ENCODE assay signal across 17 mouse cellular contexts in genomic region chr8:94047845-94048244, GRCm38 (mm10). TPM values are rescaled to one million over a fixed set of nuclear protein-coding genes. Genes with fewer than 3 reads are reported as not detected.
DNase-seq lines count a peak whose midpoint lies in the region; ATAC-seq and TF ChIP-seq lines count a peak whose summit lies in the region.
"Had no signal": no experiment of that assay in that cellular context is flagged by ENCODE, and none has a peak within 500 bp of the region (broad histone marks: within the 10 kb centered on the region; RNA-seq: fewer than 3 reads in every experiment).

No protein-coding gene starts in this region.

- no peaks in the 10 kb centered on the region for H3K4me1 ChIP-seq in hindbrain, postnatal 0 days (ENCODE audit: insufficient read depth, low read length)
- H3K4me1 ChIP-seq in hindbrain, embryonic 14.5 days (replicated peaks; ENCODE audit: control insufficient read depth, insufficient read depth, low read length): no peaks in the 10 kb centered on the region
- H3K4me1 ChIP-seq in kidney, embryonic 14.5 days (ENCODE audit: control insufficient read depth, insufficient read depth, low read length): no peaks in the 10 kb centered on the region
- H3K4me1 ChIP-seq: hindbrain, embryonic 13.5 days had no signal

- H3K4me2 ChIP-seq in hindbrain, postnatal 0 days (ENCODE audit: low read depth, low read length): no peak overlapping the region
- no peak overlapping the region for H3K4me2 ChIP-seq in hindbrain, embryonic 14.5 days (replicated peaks)
- no peak overlapping the region for H3K4me2 ChIP-seq in kidney, embryonic 14.5 days (replicated peaks; ENCODE audit: low read depth, low read length)
- H3K4me2 ChIP-seq: embryonic facial prominence, embryonic 15.5 days; hindbrain, embryonic 13.5 days; midbrain, embryonic 11.5 days had no signal

- H3K27me3 ChIP-seq in hindbrain, postnatal 0 days (ENCODE audit: insufficient read depth, low read length): no peaks in the 10 kb centered on the region
- no peaks in the 10 kb centered on the region for H3K27me3 ChIP-seq in hindbrain, embryonic 14.5 days (ENCODE audit: control insufficient read depth, insufficient read depth, low read length)
- no peaks in the 10 kb centered on the region for H3K27me3 ChIP-seq in kidney, embryonic 14.5 days (ENCODE audit: control insufficient read depth, insufficient read depth, low read length)
- H3K27me3 ChIP-seq: embryonic facial prominence, embryonic 15.5 days; hindbrain, embryonic 13.5 days had no signal

- H3K9me3 ChIP-seq in hindbrain, postnatal 0 days (ENCODE audit: low read length): no peaks in the 10 kb centered on the region
- no peaks in the 10 kb centered on the region for H3K9me3 ChIP-seq in hindbrain, embryonic 14.5 days (ENCODE audit: control insufficient read depth, low read length)
- H3K9me3 ChIP-seq in kidney, embryonic 14.5 days (ENCODE audit: control insufficient read depth, low read length): no peaks in the 10 kb centered on the region
- H3K9me3 ChIP-seq: embryonic facial prominence, embryonic 15.5 days; hindbrain, embryonic 13.5 days had no signal

- H3K4me3 ChIP-seq in hindbrain, postnatal 0 days (ENCODE audit: low read length): no peak overlapping the region
- H3K4me3 ChIP-seq in hindbrain, embryonic 14.5 days (replicated peaks; ENCODE audit: low read length): no peak overlapping the region
- H3K4me3 ChIP-seq in kidney, embryonic 14.5 days (ENCODE audit: low read length): no peak overlapping the region
- H3K4me3 ChIP-seq: embryonic facial prominence, embryonic 15.5 days; hindbrain, embryonic 13.5 days had no signal

- no peak overlapping the region for H3K27ac ChIP-seq in hindbrain, postnatal 0 days
- H3K27ac ChIP-seq in hindbrain, embryonic 14.5 days: no peak overlapping the region
- no peak overlapping the region for H3K27ac ChIP-seq in kidney, embryonic 14.5 days (ENCODE audit: low read depth, low read length)
- H3K27ac ChIP-seq: embryonic facial prominence, embryonic 15.5 days; hindbrain, embryonic 13.5 days had no signal

- peaks cover 9% of the 10 kb centered on the region; the same call in 1 of the 2 replicates for H3K36me3 ChIP-seq in hindbrain, postnatal 0 days (ENCODE audit: insufficient read depth, low read length)
- peaks cover 41% of the 10 kb centered on the region for H3K36me3 ChIP-seq in hindbrain, embryonic 14.5 days (replicated peaks; ENCODE audit: control insufficient read depth, insufficient read depth)
- H3K36me3 ChIP-seq in kidney, embryonic 14.5 days (ENCODE audit: control insufficient read depth, insufficient read depth, low read length): no peaks in the 10 kb centered on the region; the same call in 1 of the 2 replicates
- H3K36me3 ChIP-seq: embryonic facial prominence, embryonic 15.5 days had no signal

- no peak overlapping the region for H3K9ac ChIP-seq in hindbrain, postnatal 0 days (replicated peaks; ENCODE audit: low read length)
- H3K9ac ChIP-seq in hindbrain, embryonic 14.5 days: no peak overlapping the region
- no peak overlapping the region for H3K9ac ChIP-seq in kidney, embryonic 14.5 days (ENCODE audit: low read depth, low read length)
- H3K9ac ChIP-seq: embryonic facial prominence, embryonic 15.5 days; hindbrain, embryonic 13.5 days had no signal

- DNase-seq in cerebellum, adult 9-10 months: peak; percentile 32
- DNase-seq in cerebellum, adult 9-11 months: no peak
- peak; percentile 27 for DNase-seq in hindbrain, postnatal 0 days (ENCODE audit: low spot score)
- no peak for DNase-seq in hindbrain, embryonic 14.5 days (ENCODE audit: low spot score)
- DNase-seq in lung, postnatal 14 days: peak; percentile 3
- no peak for DNase-seq in lung, postnatal 25 days (ENCODE audit: low spot score)
- no peak for DNase-seq in embryo, embryonic 10.5 days (ENCODE audit: low spot score)
- DNase-seq: adrenal gland, postnatal 14 days; gastrocnemius, postnatal 36 days; kidney, adult 2 months; kidney, postnatal 10 days; thymus, adult 2 months; thymus, postnatal 4 days had no signal

- TF ChIP-seq CTCF in hindbrain, postnatal 0 days (IDR thresholded peaks at IDR 0.05; ENCODE audit: low read depth): no peak

- 59% methylated on average over 2 of the region's 2 CpGs for WGBS in hindbrain, postnatal 0 days
- 81% methylated on average over 2 of the region's 2 CpGs for WGBS in hindbrain, embryonic 14.5 days
- WGBS in kidney, embryonic 14.5 days: 94% methylated on average over 2 of the region's 2 CpGs

- no peak for ATAC-seq in hindbrain, postnatal 0 days
- ATAC-seq in hindbrain, embryonic 14.5 days (ENCODE audit: low FRiP score): no peak
- no peak for ATAC-seq in kidney, embryonic 14.5 days (ENCODE audit: low FRiP score, low TSS enrichment)

RNA-seq across cellular contexts. Expression of gene Ogfod1, which starts 10.8 kb away (rescaled TPM):
- total RNA-seq in hindbrain, postnatal 0 days (2014; rRNA removed): 11.2 and 15.0 TPM in 2 replicates
- polyA plus RNA-seq in hindbrain, postnatal 0 days (2015; fragmentation: Nextera tagmentation; extraction: Ambion mirVana): 7.9 and 8.5 TPM in 2 replicates
- 14.0 and 18.0 TPM in 2 replicates for polyA plus RNA-seq in hindbrain, embryonic 14.5 days (2014; fragmentation: Nextera tagmentation; extraction: Ambion mirVana)
- polyA plus RNA-seq in kidney, embryonic 14.5 days (2014; fragmentation: Nextera tagmentation; extraction: Ambion mirVana): 8.6 and 14.2 TPM in 2 replicates

RNA-seq across cellular contexts. Expression of gene Nudt21, which starts 11.0 kb away (rescaled TPM):
- total RNA-seq in hindbrain, postnatal 0 days (2014; rRNA removed): 55.6 and 58.8 TPM in 2 replicates
- polyA plus RNA-seq in hindbrain, postnatal 0 days (2015; fragmentation: Nextera tagmentation; extraction: Ambion mirVana): 94.5 TPM in 2 replicates
- polyA plus RNA-seq in hindbrain, embryonic 14.5 days (2014; fragmentation: Nextera tagmentation; extraction: Ambion mirVana): 95.1 and 96.8 TPM in 2 replicates
- polyA plus RNA-seq in kidney, embryonic 14.5 days (2014; fragmentation: Nextera tagmentation; extraction: Ambion mirVana): 140 and 142 TPM in 2 replicates

RNA-seq across cellular contexts. Expression of gene Amfr, which starts 35.2 kb away (rescaled TPM):
- total RNA-seq in hindbrain, postnatal 0 days (2014; rRNA removed): 195 and 265 TPM in 2 replicates
- polyA plus RNA-seq in hindbrain, postnatal 0 days (2015; fragmentation: Nextera tagmentation; extraction: Ambion mirVana): 86.9 and 88.9 TPM in 2 replicates
- 83.1 and 88.9 TPM in 2 replicates for polyA plus RNA-seq in hindbrain, embryonic 14.5 days (2014; fragmentation: Nextera tagmentation; extraction: Ambion mirVana)
- polyA plus RNA-seq in kidney, embryonic 14.5 days (2014; fragmentation: Nextera tagmentation; extraction: Ambion mirVana): 34.0 and 49.7 TPM in 2 replicates

RNA-seq across cellular contexts. Expression of gene Bbs2, which starts 50.9 kb away (rescaled TPM):
- total RNA-seq in hindbrain, postnatal 0 days (2014; rRNA removed): 14.1 and 23.2 TPM in 2 replicates
- 16.5 and 17.3 TPM in 2 replicates for polyA plus RNA-seq in hindbrain, postnatal 0 days (2015; fragmentation: Nextera tagmentation; extraction: Ambion mirVana)
- polyA plus RNA-seq in hindbrain, embryonic 14.5 days (2014; fragmentation: Nextera tagmentation; extraction: Ambion mirVana): 19.7 and 20.6 TPM in 2 replicates
- polyA plus RNA-seq in kidney, embryonic 14.5 days (2014; fragmentation: Nextera tagmentation; extraction: Ambion mirVana): 13.8 and 16.8 TPM in 2 replicates

Comparison
In these comparisons a context has a peak if more than half of its experiments do, and no peak if none do; other contexts are left out.
1. DNase-seq: peak in cerebellum, adult 9-10 months (single experiment), hindbrain, postnatal 0 days (single experiment) and lung, postnatal 14 days (single experiment); none in cerebellum, adult 9-11 months (single experiment), hindbrain, embryonic 14.5 days (single experiment), lung, postnatal 25 days (single experiment) and embryo, embryonic 10.5 days (single experiment).